Mouse (Mus musculus) testis, adult 2 months (tissue): ENCODE results near the gene Acsl1. TPM values are rescaled to one million over a fixed set of nuclear protein-coding genes. Genes with fewer than 3 reads are reported as not detected.
"Not testable (repeated sequence)": the region's sequence is repeated elsewhere in the genome, so short reads cannot be mapped to it uniquely, and the experiment has no call there.

Experiments
- H3K27ac ChIP-seq: fragments of 200-500 bp; 2 replicates; pipeline ENCODE4 v1.5.1; 2012; ENCODE audit warnings: low read depth, low read length; ENCODE audit not compliant: control insufficient read depth, insufficient read depth
- H3K27me3 ChIP-seq: fragments of 200-500 bp; 2 replicates; pipeline ENCODE4 v1.6.1; 2012; ENCODE audit warnings: mild to moderate bottlenecking, low read length, moderate library complexity; ENCODE audit not compliant: control insufficient read depth, insufficient read depth
- H3K36me3 ChIP-seq: fragments of 200-500 bp; 2 replicates; pipeline ENCODE4 v1.6.1; 2012; ENCODE audit warnings: mild to moderate bottlenecking, low read length; ENCODE audit not compliant: control insufficient read depth, insufficient read depth
- H3K4me1 ChIP-seq: fragments of 200-500 bp; 2 replicates; pipeline ENCODE4 v1.6.1; 2012; ENCODE audit warnings: low read length; ENCODE audit not compliant: control insufficient read depth, insufficient read depth
- H3K4me3 ChIP-seq: fragments of 200-500 bp; 2 replicates; pipeline ENCODE4 v1.5.1; 2012; ENCODE audit warnings: low read depth, mild to moderate bottlenecking, low read length, moderate library complexity, mixed read lengths; ENCODE audit not compliant: control insufficient read depth
- CTCF ChIP-seq: fragments of 200-500 bp; IDR thresholded peaks from 2 replicates; pipeline ENCODE4 v1.5.1; 2012; ENCODE audit warnings: low read depth, mild to moderate bottlenecking, inconsistent platforms, low read length, moderate library complexity; ENCODE audit not compliant: control insufficient read depth, insufficient read depth, insufficient replicate concordance
- POLR2A ChIP-seq: fragments of 200-500 bp; IDR thresholded peaks from 2 replicates; pipeline ENCODE4 v1.6.1; 2012; ENCODE audit warnings: low read depth, mild to moderate bottlenecking, inconsistent platforms, low read length, moderate library complexity; ENCODE audit not compliant: control insufficient read depth
- polyA plus RNA-seq: library from polyadenylated mRNA; depleted of rRNA; stranded (reverse); fragments of >200 nt; gene quantifications from 2 replicates; pipeline ENCODE4 v1.2.3, GENCODE M21; 2012; rRNA removed

The Acsl1 gene
- polyA plus RNA-seq, 1 experiment: 743 TPM

GRCm38 (mm10) chr8:46578794-46579193 is 108.0 kb downstream of the Acsl1 start:
- TF ChIP-seq CTCF (no peak), POLR2A (no peak)
- Histone ChIP-seq H3K4me3 (no peak overlapping the region), H3K36me3 (peaks cover 8% of the 10 kb centered on the region), H3K4me1 (no peaks in the 10 kb centered on the region), H3K27me3 (no peaks in the 10 kb centered on the region), H3K27ac (no peak overlapping the region)

DNA sequence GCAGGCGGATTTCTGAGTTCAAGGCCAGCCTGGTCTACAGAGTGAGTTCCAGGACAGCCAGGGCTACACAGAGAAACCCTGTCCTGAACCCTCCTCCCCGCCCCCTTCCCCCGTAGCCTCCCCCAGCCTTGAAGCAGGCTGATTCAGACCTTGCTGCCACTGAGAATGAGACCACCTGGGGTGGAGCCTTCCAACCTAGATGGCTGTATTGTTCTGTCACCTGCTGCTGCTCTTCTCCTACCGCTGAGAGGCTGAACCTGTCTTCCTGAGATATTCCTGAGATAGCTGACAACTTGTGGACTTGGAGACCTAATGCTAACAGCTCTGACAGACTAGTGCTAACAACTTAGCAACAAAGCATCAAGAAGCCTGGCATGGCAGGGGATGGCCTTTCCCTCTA is 113.5 kb downstream of the Acsl1 start:
- not testable (repeated sequence) for H3K27ac ChIP-seq

DNA sequence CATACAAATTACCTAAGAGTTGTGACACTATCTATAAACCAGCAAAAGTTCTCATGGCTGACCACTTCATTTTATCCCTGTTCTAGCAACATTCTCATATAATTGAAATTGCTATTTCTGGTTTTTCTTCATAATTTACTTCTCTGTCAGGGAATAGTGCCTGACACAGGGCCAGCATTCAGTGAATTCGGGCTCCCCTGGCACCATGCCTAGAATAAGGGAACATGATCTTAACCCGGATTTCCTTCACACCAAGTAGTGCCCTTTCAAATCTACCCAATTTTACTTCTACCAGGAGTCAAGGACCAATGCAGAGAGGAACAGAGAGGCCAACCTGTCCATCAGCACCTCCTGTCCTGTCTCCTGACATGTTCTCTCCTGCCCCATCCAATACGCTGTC is 114.7 kb downstream of the Acsl1 start:
- H3K36me3 ChIP-seq: no peaks in the 10 kb centered on the region
- H3K4me1 ChIP-seq: no peaks in the 10 kb centered on the region
- H3K27ac ChIP-seq: no peak overlapping the region
- no peaks in the 10 kb centered on the region for H3K27me3 ChIP-seq
- no peak overlapping the region for H3K4me3 ChIP-seq
- TF ChIP-seq CTCF (no peak), POLR2A (no peak)

More for the DNA sequence above, 113.5 kb downstream of the Acsl1 start:
- H3K27me3 ChIP-seq, H3K4me3 ChIP-seq, H3K4me1 ChIP-seq, H3K36me3 ChIP-seq: not testable (repeated sequence)

Other genes with a start within 250 kb of the Acsl1 start
- 3.6 and 4.7 TPM in 2 replicates for gene Helt, start 176.4 kb upstream of the Acsl1 start, polyA plus RNA-seq
- 36.9 and 43.4 TPM in 2 replicates for gene Cenpu, start 81.0 kb downstream of the Acsl1 start, polyA plus RNA-seq
- 1.3 and 1.5 TPM in 2 replicates for gene Primpol, start 146.2 kb downstream of the Acsl1 start, polyA plus RNA-seq
- 0.81 and 0.84 TPM in 2 replicates for gene Casp3, start 146.3 kb downstream of the Acsl1 start, polyA plus RNA-seq